Mouse (Mus musculus): ENCODE results near the gene Ctla4. TPM values are rescaled to one million over a fixed set of nuclear protein-coding genes. Genes with fewer than 3 reads are reported as not detected.

Gene Ctla4
- 2.6 and 4.9 TPM in 2 replicates for total RNA-seq (2017)

DNA sequence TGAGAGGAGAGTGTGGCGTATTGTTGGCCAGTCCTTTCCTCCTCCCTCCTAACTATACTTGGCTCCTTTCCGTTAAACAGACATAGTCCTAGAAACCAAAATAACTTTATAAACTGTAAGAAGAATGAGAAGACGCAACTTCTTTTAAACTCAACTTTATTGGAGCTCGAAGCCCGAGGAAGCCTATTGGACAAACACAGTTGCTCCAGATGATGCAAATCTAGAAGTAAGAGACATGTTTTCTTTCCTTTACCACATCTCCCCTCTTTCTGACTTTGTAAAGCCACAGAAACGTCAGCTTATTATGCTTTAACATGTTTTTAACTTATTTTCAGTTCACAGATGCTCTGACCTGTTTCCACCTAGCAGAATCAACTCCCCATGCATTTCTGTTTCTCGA lies at the start of gene Ctla4:
Ctla4 (plus strand) TSS at position 20 of the 400 bp plus-strand sequence.
- no peak for ATAC-seq (replicated peaks in 1 of 2; ENCODE audit: insufficient read depth in 1 of 2, low FRiP score in 2 of 2, low TSS enrichment in 1 of 2, low read depth in 1 of 2, poor library complexity in 2 of 2, severe bottlenecking in 2 of 2)

GRCm38 (mm10) chr1:60839161-60839560 lies 47.6 kb upstream of the Ctla4 start:
- no peak for ATAC-seq (replicated peaks in 1 of 2; ENCODE audit: insufficient read depth in 1 of 2, low FRiP score in 2 of 2, low TSS enrichment in 1 of 2, low read depth in 1 of 2, poor library complexity in 2 of 2, severe bottlenecking in 2 of 2)

GRCm38 (mm10) chr1:60845318-60846060 lies 41.3 kb upstream of the Ctla4 start:
- ATAC-seq (replicated peaks in 1 of 2; ENCODE audit: insufficient read depth in 1 of 2, low FRiP score in 2 of 2, low TSS enrichment in 1 of 2, low read depth in 1 of 2, poor library complexity in 2 of 2, severe bottlenecking in 2 of 2) = no peak

DNA sequence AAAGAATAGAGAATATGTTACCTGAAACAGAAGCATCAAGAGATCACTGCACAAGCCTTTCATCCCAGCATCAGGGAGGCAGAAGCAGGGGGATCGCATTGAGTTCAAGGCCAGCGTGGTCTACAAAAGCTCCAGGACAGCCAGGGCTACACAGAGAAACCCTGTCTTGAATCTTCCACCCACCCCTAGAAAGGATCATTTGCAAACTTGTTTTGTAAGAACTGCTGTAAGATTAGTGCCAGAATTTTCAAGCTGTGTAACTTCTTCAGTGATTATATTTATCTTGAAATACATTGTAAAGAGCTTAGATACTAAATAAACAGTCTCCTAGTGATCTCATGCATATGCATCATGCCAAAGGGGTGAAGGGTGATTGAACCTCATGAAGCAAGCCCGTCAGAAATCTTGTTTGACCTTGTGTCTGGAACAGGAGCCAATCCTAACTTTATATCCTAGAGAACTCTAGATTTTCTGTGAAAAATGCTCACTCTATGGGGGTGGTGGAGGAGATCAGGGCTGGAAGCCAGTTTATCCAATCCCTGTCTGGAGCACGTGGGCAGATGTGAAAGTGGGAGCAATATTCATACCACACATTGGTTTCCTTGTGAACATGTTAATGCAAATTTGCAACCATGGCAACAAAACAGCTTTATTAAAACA lies 40.1 kb upstream of the Ctla4 start:
- ATAC-seq (replicated peaks in 1 of 2; ENCODE audit: insufficient read depth in 1 of 2, low FRiP score in 2 of 2, low TSS enrichment in 1 of 2, low read depth in 1 of 2, poor library complexity in 2 of 2, severe bottlenecking in 2 of 2) = no peak

DNA sequence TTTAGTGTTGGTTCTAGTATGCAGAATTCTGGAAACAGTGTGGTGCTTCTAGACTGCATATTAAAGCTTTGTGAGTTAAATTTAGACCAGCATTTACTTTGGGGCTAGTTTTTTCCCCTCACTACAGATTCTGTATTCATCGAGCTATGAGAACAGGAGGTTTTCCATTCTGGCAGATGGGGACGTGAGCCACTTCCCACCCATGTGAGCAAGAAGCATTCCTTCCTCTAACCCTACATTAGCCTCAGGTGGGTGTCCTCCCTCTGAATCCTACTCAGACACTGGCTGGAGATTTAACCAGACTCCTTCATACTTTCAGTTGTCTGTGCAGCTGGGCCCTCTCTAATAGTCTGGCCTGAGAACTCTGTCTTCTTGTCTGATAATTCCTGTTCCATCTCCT lies 37.7 kb upstream of the Ctla4 start:
- no peak for ATAC-seq (replicated peaks in 1 of 2; ENCODE audit: insufficient read depth in 1 of 2, low FRiP score in 2 of 2, low TSS enrichment in 1 of 2, low read depth in 1 of 2, poor library complexity in 2 of 2, severe bottlenecking in 2 of 2)

GRCm38 (mm10) chr1:60849816-60850215 lies 37.0 kb upstream of the Ctla4 start:
- ATAC-seq (replicated peaks in 1 of 2; ENCODE audit: insufficient read depth in 1 of 2, low FRiP score in 2 of 2, low TSS enrichment in 1 of 2, low read depth in 1 of 2, poor library complexity in 2 of 2, severe bottlenecking in 2 of 2) = no peak

DNA sequence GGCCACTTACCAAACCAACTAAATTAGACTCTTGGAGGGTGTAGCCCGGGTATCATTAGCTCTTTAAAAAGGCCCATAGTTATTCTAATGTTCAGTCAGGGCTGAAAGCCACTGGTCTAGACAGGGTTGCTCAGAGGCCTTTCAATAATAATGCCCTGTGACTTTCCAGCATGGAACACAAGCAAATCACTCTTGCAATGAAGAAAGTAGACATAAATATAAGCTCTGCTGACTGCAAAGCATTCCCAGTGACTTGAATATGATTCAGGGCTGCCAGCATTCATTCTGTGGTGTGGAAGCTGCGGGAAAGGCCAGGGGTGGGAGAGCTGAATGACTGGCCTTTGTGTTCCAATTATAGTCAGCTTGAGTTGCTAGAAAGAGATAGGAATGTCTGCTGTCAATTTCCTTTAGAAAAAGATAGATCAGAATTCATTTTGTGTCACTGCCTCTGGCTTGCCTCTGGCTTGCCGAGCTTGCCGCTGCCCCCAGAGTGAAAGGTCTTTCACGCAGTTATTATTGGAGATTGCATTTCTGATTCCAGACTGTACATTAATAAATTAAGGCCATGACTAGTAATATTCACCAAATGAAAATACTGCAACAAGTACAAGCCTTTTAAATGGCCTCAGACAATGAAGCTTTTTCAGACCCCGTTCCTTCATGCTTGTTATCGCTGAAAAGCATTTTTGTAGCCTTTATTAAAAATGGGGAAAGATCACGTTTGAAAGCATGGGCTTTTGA lies 35.6 kb upstream of the Ctla4 start:
- no peak for ATAC-seq (replicated peaks in 1 of 2; ENCODE audit: insufficient read depth in 1 of 2, low FRiP score in 2 of 2, low TSS enrichment in 1 of 2, low read depth in 1 of 2, poor library complexity in 2 of 2, severe bottlenecking in 2 of 2)

DNA sequence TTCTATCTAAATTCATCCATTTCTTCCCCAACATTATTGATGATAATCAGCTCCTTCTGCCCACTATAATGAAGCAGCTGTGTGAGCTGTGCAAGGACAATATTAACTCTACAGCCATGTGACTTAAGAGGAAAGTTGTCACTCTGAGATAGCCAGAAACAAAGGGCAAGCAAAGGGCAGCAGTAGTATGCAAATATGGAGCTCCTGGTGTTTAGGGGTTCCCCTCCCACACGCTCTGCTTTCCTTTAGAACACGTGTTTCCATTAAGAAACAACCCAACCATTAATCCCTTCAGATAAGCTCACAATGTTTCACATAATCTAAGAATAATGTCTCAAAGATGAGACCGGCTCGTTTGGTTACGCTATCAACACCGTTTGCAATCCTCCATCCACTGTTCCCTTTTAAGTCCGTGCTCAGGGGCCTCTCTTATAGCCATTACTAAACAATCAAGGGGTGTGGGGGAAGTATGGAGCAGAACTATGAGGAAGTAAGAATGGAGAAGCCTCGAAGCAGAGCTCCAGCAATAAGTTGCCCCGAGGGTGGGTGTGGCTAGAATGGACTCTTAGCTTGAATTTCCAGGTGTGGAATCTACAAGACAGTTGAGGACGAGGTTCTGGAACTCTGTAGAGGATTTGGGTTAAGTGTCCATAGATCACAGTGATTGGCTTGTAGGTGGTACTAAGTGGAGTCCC lies 34.6 kb upstream of the Ctla4 start:
- peak; percentile 69 to 83 for ATAC-seq (replicated peaks in 1 of 2; ENCODE audit: insufficient read depth in 1 of 2, low FRiP score in 2 of 2, low TSS enrichment in 1 of 2, low read depth in 1 of 2, poor library complexity in 2 of 2, severe bottlenecking in 2 of 2)

GRCm38 (mm10) chr1:60852770-60853147 lies 34.0 kb upstream of the Ctla4 start:
- ATAC-seq (replicated peaks in 1 of 2; ENCODE audit: insufficient read depth in 1 of 2, low FRiP score in 2 of 2, low TSS enrichment in 1 of 2, low read depth in 1 of 2, poor library complexity in 2 of 2, severe bottlenecking in 2 of 2) = no peak

DNA sequence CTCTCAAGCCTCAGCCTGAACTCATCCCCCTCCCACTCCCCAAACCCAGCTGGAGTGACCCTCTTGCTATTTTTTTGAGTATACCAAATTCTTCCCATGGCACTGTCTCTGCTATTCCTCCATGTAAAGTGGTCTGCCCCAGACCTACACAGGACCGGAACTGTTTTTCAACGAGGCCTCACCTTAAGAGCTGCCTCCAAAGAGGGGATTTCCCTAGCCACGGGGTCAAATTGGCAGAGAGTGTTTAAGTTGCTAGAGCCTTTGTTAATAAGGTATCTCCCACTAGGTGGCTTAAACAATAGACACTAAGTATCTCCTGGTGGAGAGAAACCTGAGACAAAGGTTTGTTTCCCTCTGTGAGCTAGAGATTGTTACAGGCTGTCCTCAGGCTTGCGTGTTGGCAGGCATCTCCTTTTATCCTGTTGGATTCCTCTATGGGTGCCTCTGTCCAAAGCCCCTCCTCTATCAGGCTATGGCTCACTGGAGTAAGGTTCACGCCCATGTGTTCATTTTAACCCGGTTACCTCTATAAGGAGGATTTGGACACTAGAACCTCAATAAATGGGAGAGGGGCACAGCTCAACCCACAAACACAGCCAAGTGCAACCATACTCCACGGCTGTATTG lies 33.4 kb upstream of the Ctla4 start:
- ATAC-seq (replicated peaks in 1 of 2; ENCODE audit: insufficient read depth in 1 of 2, low FRiP score in 2 of 2, low TSS enrichment in 1 of 2, low read depth in 1 of 2, poor library complexity in 2 of 2, severe bottlenecking in 2 of 2) = peak; percentile 15 to 37; a peak in 1 of 4 replicates

DNA sequence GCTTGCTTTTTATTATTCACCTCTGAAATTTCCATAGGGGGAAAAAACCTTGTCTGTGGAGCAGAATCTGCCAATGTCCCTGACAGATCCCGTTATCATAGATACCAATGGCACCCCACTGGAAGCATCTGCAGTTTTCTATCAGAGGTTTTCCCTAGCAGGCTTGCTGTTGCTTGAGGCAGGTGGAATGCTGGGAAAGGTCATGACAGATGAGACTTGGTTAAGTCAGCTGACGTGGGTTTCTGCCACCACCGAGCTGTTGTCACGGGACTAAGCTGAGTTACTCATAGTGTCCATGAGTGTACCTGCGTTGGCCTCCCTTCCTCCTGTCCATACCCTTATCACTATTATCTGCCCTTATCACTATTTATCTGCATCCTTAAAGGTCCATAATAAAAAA lies 32.8 kb upstream of the Ctla4 start:
- ATAC-seq (replicated peaks in 1 of 2; ENCODE audit: insufficient read depth in 1 of 2, low FRiP score in 2 of 2, low TSS enrichment in 1 of 2, low read depth in 1 of 2, poor library complexity in 2 of 2, severe bottlenecking in 2 of 2) = no peak

DNA sequence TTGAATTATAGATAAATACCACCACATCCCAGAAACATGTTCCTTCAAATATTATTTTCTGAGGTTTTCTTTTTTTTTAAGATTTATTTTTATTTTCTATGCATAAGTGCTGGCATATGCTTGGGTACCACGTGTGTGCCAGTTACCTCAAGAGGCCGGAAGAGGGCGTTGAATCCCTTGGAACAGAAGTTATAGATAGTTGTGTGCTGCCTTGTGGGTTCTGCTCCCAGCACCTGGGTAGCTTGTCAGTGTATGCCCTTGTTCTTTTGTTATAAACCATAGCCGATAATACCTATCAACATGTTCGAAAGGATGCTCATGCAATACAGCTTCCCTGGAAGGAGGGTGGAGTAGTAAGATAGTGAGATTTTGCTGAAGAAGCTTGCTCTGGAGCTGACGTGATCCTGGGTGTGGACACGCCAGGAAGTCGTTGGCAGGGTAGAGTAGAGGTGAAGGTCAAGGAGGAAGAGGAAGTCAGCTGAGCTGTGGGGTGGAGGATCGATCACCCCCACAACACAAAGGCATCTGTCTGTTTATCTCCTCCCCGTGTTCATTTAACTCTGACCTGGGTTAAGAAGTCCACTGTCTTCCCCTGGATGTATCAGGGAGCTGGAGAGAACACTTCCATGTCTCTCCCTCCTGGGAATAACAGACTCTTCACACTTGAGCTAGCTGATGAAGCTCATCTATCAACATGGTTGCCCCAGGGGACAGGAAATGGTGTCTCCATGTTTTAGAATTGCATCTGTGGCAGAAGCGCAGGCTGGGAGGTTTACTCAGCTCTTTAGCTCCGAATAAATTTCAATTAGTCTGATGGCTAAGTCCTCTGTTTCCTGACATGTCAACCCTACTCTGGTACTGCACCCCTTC lies 29.2 kb upstream of the Ctla4 start:
- ATAC-seq (replicated peaks in 1 of 2; ENCODE audit: insufficient read depth in 1 of 2, low FRiP score in 2 of 2, low TSS enrichment in 1 of 2, low read depth in 1 of 2, poor library complexity in 2 of 2, severe bottlenecking in 2 of 2) = peak in 1 of 2 experiments; percentile 24; a peak in 1 of 4 replicates

GRCm38 (mm10) chr1:60859159-60859558 lies 27.6 kb upstream of the Ctla4 start:
- no peak for ATAC-seq (replicated peaks in 1 of 2; ENCODE audit: insufficient read depth in 1 of 2, low FRiP score in 2 of 2, low TSS enrichment in 1 of 2, low read depth in 1 of 2, poor library complexity in 2 of 2, severe bottlenecking in 2 of 2)

GRCm38 (mm10) chr1:60859842-60860241 lies 27.0 kb upstream of the Ctla4 start:
- ATAC-seq (replicated peaks in 1 of 2; ENCODE audit: insufficient read depth in 1 of 2, low FRiP score in 2 of 2, low TSS enrichment in 1 of 2, low read depth in 1 of 2, poor library complexity in 2 of 2, severe bottlenecking in 2 of 2) = no peak

- ATAC-seq (replicated peaks in 1 of 2; ENCODE audit: insufficient read depth in 1 of 2, low FRiP score in 2 of 2, low TSS enrichment in 1 of 2, low read depth in 1 of 2, poor library complexity in 2 of 2, severe bottlenecking in 2 of 2) = peak; percentile 64 to 71; a peak in 3 of 4 replicates
Observed at GRCm38 (mm10) chr1:60860357-60860946, 26.3 kb upstream of the Ctla4 start.

- ATAC-seq (replicated peaks in 1 of 2; ENCODE audit: insufficient read depth in 1 of 2, low FRiP score in 2 of 2, low TSS enrichment in 1 of 2, low read depth in 1 of 2, poor library complexity in 2 of 2, severe bottlenecking in 2 of 2) = no peak
Observed at GRCm38 (mm10) chr1:60860955-60861354, 25.8 kb upstream of the Ctla4 start.
